Mouse (Mus musculus): ENCODE data around the gene Dusp13.

Dusp13 gene

DNA sequence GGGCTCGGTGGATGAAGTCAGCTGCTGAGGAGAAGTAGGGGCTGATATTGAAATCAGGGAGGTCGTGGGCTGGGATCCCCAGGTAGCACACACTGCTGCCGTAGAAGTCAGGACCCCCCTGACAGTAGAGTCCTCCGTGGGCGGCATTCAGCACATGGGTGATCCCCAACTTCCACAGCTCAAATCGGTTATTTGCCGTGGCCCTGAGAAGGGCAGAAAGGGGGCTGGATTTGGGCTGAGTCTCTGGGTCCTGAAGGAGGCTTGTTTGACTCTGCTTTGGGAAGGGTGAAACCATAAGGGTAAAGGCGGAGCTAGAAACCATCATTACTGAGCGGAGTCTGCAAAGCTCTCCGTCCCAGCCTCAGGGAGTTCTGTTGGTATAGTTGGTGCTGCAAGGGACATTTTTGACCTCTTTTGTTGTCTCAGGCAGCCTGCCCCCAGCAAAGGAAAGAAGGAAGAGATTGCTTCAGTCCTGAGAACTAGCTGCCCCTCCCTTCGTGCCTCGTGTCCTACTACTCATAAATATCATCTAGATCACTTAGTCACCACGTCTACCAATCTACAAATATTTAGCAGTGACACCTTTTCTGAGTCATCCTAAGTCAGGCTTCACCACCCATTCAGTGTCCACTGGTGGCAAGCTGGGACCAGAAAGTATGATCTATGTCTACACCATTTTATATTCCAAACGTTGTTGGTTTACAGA, 3.4 kb downstream of the Dusp13 start:
- DNase-seq (ENCODE audit: low spot score) = no peak

DNA sequence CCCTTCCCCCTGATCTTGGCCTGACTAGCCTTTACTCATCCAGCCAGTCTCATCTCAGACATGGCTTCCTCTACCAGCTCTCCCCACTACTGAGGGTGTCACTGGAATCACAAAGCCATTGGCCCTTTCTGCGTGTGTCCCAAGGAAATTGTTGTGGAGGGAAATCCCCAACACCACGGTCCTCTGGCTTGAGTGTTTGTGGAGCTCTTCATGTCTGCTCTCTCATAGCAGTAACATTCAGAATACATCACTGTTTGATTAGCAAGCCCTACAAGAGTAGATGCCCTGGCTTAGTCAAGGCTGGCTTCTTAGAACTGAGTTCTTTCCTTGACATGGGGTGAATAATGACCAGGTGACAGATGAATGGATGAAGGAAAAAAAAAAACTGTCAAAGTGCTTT, 4.1 kb downstream of the Dusp13 start:
- no peak for DNase-seq (ENCODE audit: low spot score)

DNA sequence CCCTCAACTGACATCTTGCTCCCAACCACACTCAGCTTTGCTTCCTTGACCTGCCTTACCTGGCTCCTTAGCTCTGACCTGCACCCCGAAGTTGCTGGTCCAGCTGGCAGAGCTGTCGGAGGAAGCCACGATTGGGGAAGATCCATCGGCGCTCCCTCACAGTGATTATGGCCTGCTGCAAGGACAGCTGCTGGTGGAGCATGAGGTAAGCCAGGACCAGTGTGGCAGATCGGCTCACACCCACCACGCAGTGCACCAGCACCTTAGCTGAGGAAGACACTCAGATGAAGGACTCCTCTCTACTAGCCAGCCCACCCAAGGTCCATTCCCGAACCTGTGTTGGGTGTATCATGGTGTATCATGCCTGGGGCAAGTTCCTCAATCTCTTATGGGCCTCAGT, 4.7 kb downstream of the Dusp13 start:
- DNase-seq (ENCODE audit: low spot score) = no peak

DNA sequence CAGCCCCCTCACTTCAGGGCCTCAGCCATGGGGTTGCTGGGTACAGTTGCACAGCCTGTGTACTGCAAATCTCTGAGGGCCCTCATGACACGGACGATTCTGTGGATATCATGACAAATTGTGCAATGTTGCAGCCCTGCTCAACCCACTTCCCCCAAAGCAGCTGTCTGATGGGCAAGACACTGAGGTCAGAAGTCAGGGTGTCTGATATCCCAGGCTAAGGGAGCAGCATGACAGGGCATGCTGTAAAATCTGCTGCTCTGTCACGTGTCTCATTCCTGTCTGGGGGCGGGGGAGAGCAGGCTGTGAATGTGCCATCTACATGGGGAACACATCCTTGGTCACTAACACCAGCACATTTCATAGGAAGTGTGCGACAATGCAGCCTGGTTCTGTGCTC, 5.8 kb downstream of the Dusp13 start:
- no peak for DNase-seq (ENCODE audit: low spot score)

DNA sequence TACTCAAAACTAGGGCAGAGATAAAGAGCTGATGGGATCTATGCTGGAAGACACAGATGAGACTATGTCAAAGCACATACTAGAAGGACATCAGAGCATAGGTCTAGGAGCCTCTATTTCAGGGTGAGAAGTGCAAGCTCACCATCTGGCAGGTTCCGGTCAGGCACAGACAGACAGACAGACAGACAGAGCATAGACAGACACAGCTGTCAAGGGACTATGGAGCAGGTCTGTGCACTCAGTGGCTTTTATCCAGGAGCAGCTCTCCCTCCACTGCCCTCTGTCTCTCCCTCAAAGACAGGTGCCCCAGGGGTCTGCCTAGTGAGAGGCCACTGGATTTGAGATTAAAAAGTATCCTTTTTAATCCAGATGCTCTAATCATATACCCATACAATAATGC, 6.8 kb downstream of the Dusp13 start:
- DNase-seq (ENCODE audit: low spot score) = no peak

DNA sequence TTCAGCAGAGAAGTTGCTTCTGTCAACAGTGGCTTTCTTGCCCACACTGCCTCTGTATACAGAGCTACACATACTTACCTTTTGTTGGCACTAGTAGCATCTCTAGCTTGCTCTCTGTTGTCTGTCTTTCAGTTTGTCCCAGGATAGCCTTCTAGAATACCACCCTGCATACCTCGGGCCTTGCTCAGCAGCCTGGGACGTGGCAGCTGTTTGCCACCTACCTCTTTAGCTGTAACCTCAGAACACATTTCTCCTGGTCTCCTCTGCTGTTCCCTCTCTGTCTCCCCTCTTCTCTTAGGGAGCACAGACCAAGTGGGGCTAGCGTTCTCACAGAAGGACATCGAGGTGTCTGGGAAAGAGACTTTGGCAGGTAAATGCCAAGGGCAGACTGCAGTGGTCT, 8.5 kb downstream of the Dusp13 start:
- DNase-seq (ENCODE audit: low spot score) = no peak

DNA sequence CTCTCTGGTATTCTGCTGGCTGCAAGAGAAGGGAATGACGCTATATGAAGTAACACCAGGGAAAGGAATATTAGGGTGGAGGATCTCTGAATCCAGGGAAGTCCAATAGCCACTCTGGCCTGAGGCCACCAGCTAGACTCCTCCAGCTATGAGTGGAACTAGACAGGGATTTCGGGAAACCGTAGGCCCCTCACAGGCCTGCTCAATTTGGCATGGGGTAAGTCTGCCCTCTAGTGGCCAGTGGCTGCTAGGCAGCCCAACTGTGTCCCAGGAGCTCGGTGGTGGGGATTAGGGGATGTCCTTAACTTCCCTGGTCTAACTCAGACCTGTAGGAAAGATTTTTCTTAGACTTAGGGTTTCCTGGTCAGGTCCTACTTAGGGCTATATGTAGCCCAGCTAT, 9.2 kb downstream of the Dusp13 start:
- peak; percentile 65 for DNase-seq (ENCODE audit: low spot score)

DNA sequence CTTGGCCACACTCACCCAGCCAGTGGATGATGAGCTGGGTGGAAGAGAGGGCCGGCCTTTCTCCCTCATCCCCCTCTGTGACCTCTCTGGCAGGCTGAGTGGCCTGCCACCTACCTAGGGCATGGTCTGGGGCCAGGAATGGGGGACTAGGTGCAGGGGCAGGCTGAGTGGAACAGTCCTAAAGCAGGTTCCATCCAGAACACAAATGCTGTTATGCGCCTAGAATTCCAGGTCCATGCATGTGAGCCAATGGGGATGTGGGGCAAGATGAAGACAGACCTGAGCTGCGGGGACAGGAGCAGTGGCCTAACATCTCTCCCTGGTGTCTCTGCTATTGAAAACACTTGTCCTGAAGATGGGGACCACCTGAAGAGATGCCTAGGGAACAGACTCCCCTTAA, 9.7 kb downstream of the Dusp13 start:
- DNase-seq (ENCODE audit: low spot score) = no peak

DNA sequence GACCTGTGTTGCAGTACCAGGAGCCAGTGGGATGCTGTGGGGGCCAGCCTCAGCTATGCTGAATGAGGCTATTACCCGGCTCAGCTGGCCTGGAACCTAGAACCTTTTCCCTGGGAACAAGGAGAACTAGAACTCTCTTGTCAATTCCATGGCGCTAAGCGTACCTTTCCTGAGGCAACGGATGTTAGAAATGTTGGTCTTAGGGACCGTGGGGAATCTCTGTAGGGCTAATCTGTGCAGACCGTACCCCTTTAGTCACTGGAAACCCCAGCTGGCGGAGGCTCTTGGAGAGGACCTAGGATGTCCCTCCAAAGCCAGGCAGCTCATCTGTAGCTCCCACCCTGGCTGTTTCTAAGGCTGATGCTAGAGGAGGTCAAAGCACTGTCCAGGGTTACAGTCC, 10.6 kb downstream of the Dusp13 start:
- no peak for DNase-seq (ENCODE audit: low spot score)

DNA sequence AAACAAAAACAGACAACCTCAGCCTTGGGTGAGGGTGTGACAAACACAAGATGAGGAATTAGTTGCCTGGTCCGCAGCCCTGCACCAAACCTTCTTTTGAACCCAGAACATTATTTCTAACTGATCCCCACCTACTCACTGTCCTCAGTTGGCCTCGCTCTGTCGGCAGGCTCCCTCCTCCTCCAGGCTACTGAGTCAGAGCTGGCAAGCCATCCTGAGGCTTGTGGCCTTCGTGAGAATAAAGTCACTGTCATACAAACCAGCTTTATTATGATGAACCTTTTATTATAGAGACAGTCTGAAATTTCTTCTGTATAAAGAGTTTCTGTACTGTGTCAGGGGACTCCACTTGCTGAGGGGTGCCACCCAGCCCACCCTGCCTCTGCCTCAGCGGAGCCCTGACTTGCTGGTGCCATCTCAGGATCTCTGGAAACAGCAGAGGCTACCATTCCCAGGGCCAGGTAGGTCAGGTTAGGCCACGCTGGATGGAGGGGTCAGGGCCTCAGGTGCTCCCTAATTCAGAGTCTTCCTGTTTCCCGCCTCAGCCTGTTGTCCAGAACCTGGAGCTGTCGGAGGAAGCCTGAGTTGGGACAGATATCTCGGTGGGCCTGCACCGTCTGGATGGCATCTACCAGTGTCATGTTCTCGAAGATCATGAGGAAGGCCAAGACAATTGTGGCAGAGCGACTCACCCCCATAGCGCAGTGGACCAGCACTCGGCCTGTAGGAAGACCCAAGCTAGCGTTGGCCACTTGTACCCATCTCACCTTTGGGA, 17.7 kb downstream of the Dusp13 start:
- no peak for DNase-seq (ENCODE audit: low spot score)

DNA sequence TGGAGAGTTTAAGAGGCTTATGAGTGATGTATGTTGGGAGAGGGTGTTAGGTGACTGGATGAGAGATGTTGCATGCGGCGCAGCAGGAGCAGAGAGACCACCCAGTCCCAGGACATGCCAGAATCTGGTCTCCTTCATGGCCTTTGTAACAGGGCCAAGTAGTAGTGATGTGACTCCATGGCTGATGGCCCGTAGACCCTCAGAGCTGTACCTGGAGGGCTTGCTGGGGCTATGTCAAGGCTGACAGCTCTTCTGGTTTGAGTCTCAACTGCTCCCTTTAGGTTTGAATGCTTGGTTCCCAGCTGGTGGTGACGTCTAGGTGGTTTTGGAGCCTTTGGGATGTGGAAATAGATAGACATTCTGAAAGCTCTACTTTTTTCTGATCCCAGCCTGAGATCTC, 21.0 kb downstream of the Dusp13 start:
- no peak for DNase-seq (ENCODE audit: low spot score)

DNA sequence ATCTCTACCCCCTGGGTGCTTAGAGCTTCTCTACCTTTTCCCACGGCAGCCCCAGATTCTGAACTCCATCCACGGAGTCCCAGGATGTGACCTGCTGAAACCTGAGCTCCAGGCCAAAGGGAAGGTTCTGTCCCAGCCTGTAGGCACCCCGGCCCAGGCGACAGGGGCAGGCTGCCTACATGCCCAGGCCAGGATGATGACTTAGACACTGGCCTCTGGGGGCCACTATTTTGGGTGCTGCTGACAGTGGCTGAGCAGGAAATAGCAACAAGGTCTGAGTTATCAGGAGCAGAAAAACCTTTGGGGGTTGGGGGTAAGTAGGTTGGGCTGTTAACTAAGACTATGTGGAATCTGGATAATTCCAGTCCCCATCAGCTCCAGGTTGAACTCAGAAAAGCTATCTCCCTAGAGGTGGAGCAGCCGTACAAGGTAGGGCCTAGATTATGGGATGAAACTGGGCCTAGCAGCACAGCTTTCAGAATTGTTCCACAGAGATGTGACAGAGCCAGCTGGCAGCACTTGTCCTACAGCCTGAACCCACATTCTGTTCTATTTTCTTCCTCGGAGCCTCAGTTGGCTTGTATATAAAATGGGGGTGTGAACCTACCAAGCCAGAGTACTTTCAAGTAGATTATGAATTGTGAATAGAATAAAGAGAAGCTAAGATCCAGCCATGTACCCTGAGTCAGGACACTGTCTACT, 21.8 kb downstream of the Dusp13 start:
- no peak for DNase-seq (ENCODE audit: low spot score)

DNA sequence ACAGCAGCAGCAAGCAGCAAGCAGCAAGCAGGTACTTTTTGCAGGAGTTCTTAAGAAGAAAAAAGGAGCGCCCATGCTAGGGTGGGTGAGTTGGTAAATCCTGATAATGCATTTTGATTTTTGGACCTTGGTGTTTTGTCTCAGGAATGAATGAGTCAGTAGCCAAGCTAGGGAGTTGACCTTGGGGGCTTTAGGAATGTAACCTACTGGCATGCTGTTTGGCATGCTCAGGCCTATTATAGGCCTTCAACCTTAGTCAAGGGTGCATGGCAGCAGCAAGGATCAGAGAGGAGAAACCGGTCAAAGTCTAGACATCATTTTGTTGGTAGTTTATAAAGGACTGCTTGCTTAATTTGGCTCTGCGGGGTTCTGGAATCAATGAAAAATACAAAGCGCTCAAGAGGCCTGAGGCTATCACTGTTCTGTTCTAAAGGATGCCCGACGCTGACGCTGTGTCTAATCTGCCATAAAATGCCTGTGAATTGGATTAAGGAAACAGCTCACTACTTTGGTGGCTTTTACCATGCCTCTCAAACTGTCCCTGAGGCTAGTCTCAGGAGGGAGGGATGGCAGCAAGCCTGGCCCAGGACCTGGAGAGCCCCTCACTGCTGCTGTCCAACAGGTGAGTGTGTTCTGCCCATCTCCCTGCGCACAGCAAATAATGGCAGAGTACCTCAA, 28.8 kb downstream of the Dusp13 start:
- no peak for DNase-seq (ENCODE audit: low spot score)

DNA sequence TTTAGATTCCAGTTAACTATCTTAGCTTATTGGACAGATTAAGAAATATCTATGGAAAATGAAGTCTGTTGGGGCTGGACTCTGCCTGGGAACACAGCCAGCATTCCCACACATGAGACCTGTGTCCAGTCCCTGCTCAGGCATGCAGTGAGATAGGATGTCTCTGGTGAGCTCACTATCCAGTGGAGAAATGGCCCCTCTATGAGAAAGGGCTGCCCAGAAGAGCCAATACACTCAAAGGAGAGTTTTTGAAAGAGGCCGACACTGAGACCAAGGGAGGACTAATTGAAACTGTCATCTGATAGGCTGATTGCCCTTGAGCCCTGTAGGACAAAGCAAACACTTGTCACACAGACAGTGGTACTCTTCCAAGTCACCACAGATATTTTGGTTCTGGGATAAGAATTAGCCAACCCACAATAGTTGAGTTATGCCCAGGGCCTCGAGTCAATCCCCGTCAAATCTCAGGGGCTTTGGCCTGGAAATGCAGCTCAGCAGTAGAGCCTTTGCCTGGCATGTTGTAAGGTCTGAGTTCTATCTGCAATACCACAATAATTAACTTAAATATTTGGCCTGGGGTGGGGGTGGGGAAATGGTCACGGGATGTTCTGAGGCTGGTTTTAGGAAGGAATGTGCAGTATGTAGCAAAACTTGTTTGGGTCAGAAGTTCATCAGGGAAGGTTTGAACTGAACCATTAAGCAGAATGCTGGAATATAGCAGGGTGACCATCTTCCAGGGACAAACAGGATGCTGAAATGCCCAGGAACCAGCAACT, 30.4 kb downstream of the Dusp13 start:
- DNase-seq (ENCODE audit: low spot score) = no peak

DNA sequence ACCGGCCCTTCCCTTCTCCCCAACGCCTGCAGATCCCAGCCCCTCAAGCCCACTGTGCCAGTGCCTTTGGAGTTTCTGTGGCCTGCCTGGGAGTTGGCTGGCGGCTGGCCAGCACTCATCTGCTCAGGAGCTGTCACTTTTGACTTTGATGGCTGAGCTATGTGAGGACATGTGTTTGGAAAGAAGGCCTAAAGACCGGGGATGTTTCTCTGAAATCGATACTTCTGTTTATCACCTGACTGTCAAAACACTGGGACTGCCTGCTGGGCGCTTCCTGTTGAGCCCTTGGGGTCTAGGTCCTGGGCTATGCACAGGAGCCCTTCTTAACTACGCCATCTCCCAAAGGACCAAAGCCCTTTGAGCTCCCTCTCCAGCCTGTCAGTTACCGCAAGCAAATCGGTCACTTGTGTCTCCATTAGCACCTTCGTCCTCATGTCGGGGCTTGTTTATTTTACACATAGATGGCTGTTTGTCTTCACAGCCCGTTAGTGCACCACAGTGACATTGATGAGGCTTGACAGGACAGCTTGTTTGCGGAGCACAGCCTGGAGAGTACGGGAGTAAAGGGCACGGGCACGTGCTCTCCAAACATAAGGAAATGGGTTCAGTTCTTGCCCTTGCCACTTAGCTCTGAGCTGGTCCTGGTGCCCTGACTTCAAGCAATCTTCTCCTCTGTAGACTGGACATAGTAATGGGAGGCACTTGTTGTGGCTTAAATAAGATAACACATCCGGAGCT, 31.2 kb downstream of the Dusp13 start:
- no peak for DNase-seq (ENCODE audit: low spot score)

DNA sequence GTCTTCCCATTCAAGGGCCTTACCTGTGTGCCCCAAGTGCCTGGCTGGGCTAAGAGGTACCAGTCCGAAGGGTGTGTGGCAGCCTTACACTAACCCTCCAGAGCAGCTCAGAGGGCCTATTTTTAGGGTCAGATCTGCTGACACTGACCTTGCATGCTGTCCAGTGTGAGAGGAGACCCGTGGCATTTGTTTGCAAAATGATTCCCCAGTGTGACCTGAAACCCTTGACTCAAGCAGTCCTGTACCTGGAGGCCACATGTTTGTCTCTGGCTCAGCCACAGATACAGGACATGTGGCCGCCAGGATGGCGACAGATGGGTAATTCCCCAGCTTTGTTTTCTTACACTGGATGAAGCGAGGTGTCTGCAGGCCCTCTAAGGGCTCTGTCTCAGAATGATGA, 36.5 kb downstream of the Dusp13 start, which contains the start of gene Dupd1:
TSS of gene Dupd1 (minus strand) at position 91 of the 400 bp plus-strand sequence.
- no peak for DNase-seq (ENCODE audit: low spot score)

DNA sequence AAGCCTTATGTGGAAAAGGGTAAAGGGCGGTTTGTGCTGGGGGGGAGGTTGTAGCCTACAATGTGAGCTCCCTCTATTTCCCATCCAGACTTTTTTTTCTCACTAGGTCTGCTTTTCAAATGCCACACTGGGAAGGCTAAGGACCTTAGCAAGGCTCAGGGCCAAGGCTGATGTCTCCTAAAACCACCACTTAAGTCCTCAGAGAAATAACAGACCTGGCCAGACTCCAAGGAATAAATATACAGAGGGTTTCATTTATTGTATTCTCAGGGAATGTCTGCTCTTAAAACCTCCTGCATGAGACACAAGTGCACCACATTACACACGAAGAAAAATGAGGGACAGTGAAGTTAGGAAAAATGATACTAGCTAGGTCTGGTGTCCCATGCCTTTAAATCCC, 39.8 kb downstream of the Dusp13 start:
- DNase-seq (ENCODE audit: low spot score) = no peak

DNA sequence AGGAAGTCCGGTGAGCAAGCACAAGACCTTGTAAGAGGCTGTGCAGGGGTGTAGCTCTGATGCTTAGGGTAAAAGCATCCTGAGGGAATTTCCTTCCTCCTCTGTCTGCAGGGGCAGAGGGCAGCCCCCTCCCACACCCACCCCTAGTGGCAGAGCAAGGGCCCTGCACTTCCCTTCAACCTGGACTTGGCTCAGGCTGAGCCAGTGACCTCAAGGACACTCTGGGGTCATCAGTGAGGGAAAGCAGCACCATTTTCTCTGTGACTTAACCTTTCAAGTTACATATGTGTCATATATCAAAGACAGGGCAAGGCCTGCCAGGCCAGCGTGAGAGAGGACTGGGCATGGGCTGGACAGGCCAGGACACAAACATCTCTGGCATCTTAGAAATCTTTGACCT, 41.4 kb downstream of the Dusp13 start:
- no peak for DNase-seq (ENCODE audit: low spot score)

DNA sequence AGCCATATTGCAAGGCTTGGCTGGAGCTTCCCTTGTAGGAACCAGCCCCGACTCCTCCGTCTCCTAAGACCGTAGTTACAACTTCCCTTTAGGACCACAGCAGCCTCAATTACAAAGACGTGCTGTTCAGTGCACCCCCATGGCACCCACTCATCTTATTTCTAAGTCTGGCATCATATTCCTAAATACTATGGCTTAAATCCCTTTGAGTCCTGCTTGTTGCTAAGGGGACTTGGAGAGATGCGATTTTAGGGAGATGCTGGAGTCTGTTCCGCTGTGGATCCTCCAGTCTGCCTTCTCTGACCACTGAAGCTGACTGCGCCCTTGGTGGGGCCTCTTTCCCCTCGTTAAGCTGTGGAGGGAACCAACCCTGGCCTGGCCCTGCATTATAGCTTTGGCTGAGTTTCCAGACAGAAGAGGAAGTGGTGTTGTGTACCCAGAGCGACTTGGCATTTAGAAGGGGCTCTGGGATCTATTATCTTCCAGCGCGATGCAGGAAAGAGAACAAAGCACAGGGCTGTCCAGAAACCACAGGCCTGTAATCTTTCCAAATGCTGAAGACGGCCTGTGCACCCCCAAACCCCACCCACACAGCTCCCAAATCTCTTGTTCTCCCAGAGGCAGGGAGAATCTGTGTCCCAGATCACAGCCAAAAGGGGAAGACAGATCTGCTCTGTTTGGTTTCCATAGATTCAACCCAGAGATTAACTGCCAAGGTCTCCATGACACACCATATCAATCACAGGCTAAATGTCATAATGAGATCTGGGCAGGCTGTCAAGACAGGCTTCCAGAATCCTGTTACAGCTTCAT, 44.0 kb downstream of the Dusp13 start:
- no peak for DNase-seq (ENCODE audit: low spot score)

DNA sequence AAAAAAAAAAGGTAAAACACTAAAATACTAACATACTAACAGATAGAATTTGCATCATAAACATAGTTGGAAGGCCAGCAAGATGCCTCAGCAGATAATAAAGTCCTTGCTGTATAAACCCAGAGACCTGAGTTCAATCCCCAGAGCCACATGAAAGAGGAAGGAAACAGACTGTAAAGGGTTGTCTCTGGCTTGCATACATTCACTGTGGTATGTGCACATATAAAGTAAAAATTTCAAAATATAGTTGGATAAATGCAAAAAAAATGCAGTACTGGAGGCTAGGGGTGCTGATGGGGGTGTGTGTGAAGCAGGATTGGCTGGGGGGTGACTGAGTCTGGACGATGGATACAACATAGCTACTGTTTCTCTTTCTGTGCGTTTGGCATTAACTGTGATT, 45.5 kb downstream of the Dusp13 start:
- DNase-seq (ENCODE audit: low spot score) = no peak

All from c-Kit-positive CD71-positive TER-119-positive erythroid progenitor cells, embryonic 14.5 days (primary cell).